Mouse (Mus musculus) cortical plate, adult 2 months (tissue): ENCODE results near the gene Cntn4. TPM values are rescaled to one million over a fixed set of nuclear protein-coding genes. Genes with fewer than 3 reads are reported as not detected.

Source experiments
- H3K27ac ChIP-seq: fragments of 200-500 bp; 2 replicates; pipeline ENCODE4 v1.5.1; 2012; ENCODE audit warnings: low read length, control low read depth, inconsistent platforms; ENCODE audit not compliant: insufficient read depth
- H3K4me1 ChIP-seq: fragments of 200-500 bp; 2 replicates; pipeline ENCODE4 v1.6.1; 2011; ENCODE audit warnings: low read length; ENCODE audit not compliant: control insufficient read depth, insufficient read depth
- H3K4me3 ChIP-seq: fragments of 200-500 bp; 2 replicates; pipeline ENCODE4 v1.5.1; 2011; ENCODE audit warnings: mild to moderate bottlenecking, low read length, control low read depth; ENCODE audit not compliant: insufficient read depth
- CTCF ChIP-seq: fragments of 200-500 bp; IDR thresholded peaks from 2 replicates; pipeline ENCODE4 v1.5.1; 2011; ENCODE audit warnings: mild to moderate bottlenecking, control low read depth, low read length; ENCODE audit not compliant: insufficient read depth; ENCODE audit errors: extremely low read depth
- POLR2A ChIP-seq: fragments of 200-500 bp; IDR thresholded peaks from 2 replicates; pipeline ENCODE4 v1.6.1; 2011; ENCODE audit warnings: mild to moderate bottlenecking, low read length, control low read depth; ENCODE audit not compliant: insufficient read depth; ENCODE audit errors: extremely low read depth
- polyA plus RNA-seq: library from polyadenylated mRNA; depleted of rRNA; stranded (reverse); fragments of >200 nt; gene quantifications from 2 replicates; pipeline ENCODE4 v1.2.3, GENCODE M21; 2012

The Cntn4 gene
- polyA plus RNA-seq, 1 experiment, result 20.8 TPM

- H3K4me3 ChIP-seq, result no peak overlapping the region
- no peaks in the 10 kb centered on the region for H3K4me1 ChIP-seq
- H3K27ac ChIP-seq, result no peak overlapping the region
- TF ChIP-seq POLR2A (no peak), CTCF (0 out of 2 replicates have a peak, but pooled peaks have one; percentile 1)
Measured at GRCm38 (mm10) chr6:105788462-105788861, 111.0 kb downstream of the Cntn4 start.

GRCm38 (mm10) chr6:105835099-105835498, 157.6 kb downstream of the Cntn4 start:
- Histone ChIP-seq H3K4me1 (no peaks in the 10 kb centered on the region), H3K4me3 (no peak overlapping the region), H3K27ac (no peak overlapping the region)
- TF ChIP-seq POLR2A, result no peak
- no peak for TF ChIP-seq CTCF

DNA sequence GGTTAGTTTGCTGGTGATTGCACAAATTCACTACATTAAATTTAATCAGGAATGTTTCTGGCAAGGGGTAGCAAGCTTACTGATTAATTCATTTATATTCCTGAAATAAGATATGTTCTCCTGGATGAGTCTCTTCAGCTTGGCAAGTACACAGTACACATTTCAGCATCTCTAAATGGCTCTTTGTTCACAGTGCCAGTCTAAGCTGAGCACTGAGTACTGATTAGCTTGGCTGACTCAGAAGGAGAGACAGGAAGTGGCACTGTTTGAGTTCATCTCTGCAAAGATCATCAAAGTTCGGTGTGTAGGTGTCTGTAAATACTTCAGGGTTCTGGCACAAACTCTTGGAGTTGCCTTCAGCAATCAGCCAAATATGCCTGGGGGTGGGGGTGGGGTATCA, 169.8 kb downstream of the Cntn4 start:
- TF ChIP-seq POLR2A (no peak), CTCF (no peak)
- Histone ChIP-seq H3K27ac (no peak overlapping the region), H3K4me3 (no peak overlapping the region), H3K4me1 (no peaks in the 10 kb centered on the region; the same call in 1 of the 2 replicates)

DNA sequence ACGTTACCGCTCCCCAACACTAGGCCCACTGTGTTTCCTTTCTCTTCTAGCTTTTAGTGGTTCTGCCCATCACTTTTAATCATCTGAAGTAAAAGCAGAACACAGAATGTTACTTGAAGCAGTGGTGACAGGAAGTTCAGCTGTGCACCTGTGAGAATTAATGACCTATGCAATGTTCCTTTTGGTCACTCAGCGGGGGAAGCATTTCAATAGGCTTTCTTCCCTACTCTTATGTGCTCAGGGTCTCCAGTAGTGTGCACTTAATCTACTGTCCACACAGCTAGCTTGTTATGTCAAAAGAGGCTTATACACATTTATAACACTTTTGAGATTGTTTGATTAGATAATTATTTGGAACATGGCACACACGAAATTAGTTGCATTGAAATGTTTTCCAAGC, 215.4 kb downstream of the Cntn4 start:
- no peak overlapping the region for H3K4me3 ChIP-seq
- H3K4me1 ChIP-seq, result no peaks in the 10 kb centered on the region
- no peak overlapping the region for H3K27ac ChIP-seq
- TF ChIP-seq CTCF (no peak), POLR2A (no peak)

DNA sequence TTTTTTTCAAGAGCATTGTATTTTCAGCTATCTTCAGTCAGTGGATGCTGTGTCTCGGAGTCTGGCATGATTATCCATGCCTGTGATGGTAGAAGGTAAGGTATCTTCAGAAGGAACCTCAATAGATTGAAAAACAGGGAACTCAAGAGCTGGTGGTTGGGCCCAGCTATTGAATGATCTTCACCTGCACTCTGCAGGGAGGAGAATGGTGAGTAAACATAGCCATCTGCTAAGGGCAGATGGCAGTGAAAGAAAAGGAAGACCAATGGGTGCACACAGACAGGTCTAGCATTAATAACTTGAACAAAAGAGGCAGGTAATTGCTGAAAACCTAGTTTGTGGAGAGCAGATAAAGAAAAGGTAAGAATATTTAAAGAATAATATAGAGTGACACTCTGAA, 261.0 kb downstream of the Cntn4 start:
- Histone ChIP-seq H3K4me1 (peaks cover 1% of the 10 kb centered on the region; the same call in 1 of the 2 replicates), H3K4me3 (no peak overlapping the region), H3K27ac (no peak overlapping the region)
- TF ChIP-seq POLR2A (no peak), CTCF (no peak)

DNA sequence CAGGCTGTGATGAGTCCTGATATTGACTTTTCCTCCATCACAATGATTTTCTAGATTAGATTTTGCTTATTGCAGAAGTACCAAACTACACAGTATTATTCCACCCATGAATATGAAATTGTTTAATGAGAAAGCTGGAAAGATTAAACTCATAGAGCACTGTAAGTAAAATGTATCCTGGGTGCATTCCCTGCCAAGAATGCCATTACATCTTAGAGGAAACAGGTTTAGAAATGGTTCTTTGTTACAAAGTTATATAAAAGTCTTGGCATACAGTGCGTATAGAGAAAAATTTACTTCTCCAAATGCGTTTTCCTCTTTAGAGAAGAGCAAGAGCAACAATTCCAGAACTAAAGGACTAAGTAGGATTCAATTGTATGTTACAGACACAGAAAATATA, 261.8 kb downstream of the Cntn4 start:
- Histone ChIP-seq H3K4me3 (no peak overlapping the region), H3K27ac (no peak overlapping the region; the same call in 1 of the 2 replicates)
- TF ChIP-seq CTCF (no peak), POLR2A (no peak)

GRCm38 (mm10) chr6:105940591-105940990, 263.1 kb downstream of the Cntn4 start:
- Histone ChIP-seq H3K4me1 (peaks cover 1% of the 10 kb centered on the region; the same call in 1 of the 2 replicates), H3K27ac (peak overlapping the region; percentile 16; the same call in 1 of the 2 replicates), H3K4me3 (no peak overlapping the region)
- no peak for TF ChIP-seq CTCF
- TF ChIP-seq POLR2A, result no peak

More for the DNA sequence above, 261.8 kb downstream of the Cntn4 start:
- peaks cover 1% of the 10 kb centered on the region; the same call in 1 of the 2 replicates for H3K4me1 ChIP-seq

GRCm38 (mm10) chr6:105991492-105991891, 314.0 kb downstream of the Cntn4 start:
- no peak overlapping the region for H3K27ac ChIP-seq
- no peak overlapping the region for H3K4me3 ChIP-seq
- peaks cover 2% of the 10 kb centered on the region; the same call in 1 of the 2 replicates for H3K4me1 ChIP-seq
- TF ChIP-seq CTCF, result no peak

DNA sequence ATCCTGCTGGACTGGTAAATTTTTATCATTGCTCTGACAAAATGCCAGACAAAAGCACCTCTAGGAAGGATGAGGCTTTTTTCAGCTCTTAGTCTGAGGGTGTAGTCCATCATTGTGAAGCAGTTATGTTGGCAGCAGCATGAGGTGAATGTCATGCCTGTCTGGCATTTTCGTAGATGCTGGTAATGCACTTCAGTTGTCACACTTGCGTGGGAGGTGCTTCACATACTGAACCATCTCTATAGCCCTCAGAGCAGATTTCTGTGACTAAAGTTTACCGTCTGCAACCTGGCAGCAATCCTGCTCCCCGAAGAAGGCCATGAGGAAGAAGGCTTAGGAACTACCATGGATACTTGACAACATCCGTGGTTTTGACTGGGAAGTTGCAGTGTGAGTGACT, 335.6 kb downstream of the Cntn4 start:
- no peaks in the 10 kb centered on the region for H3K4me1 ChIP-seq
- no peak for TF ChIP-seq POLR2A
- no peak for TF ChIP-seq CTCF
- no peak overlapping the region for H3K4me3 ChIP-seq
- H3K27ac ChIP-seq, result no peak overlapping the region

- Histone ChIP-seq H3K4me1 (no peaks in the 10 kb centered on the region), H3K4me3 (no peak overlapping the region), H3K27ac (no peak overlapping the region)
- TF ChIP-seq CTCF (no peak), POLR2A (no peak)
Measured at GRCm38 (mm10) chr6:106015126-106015525, 337.7 kb downstream of the Cntn4 start.

GRCm38 (mm10) chr6:106048878-106049277, 371.4 kb downstream of the Cntn4 start:
- H3K27ac ChIP-seq, result no peak overlapping the region
- no peak for TF ChIP-seq POLR2A
- TF ChIP-seq CTCF, result no peak
- no peak overlapping the region for H3K4me3 ChIP-seq
- no peaks in the 10 kb centered on the region for H3K4me1 ChIP-seq
